Mouse (Mus musculus) liver, embryonic 16.5 days (tissue): Measurements from ENCODE around the gene Eif3l. TPM values are rescaled to one million over a fixed set of nuclear protein-coding genes. Genes with fewer than 3 reads are reported as not detected.

ENCODE experiments used
- polyA plus RNA-seq: library from polyadenylated mRNA; unstranded; fragments of >200 nt; fragmentation: Nextera tagmentation; extraction: Ambion mirVana; gene quantifications from 2 replicates; pipeline ENCODE4 v1.2.1, GENCODE M21; 2015

Eif3l gene
- polyA plus RNA-seq, 1 experiment from 2014 or later, result 107 TPM

Other genes with a start within 250 kb of the Eif3l start
- gene Cdc42ep1, start 232.6 kb upstream of the Eif3l start, polyA plus RNA-seq, result 12.1 and 13.1 TPM in 2 replicates
- 9.1 and 15.8 TPM in 2 replicates for gene Lgals2, start 219.7 kb upstream of the Eif3l start, polyA plus RNA-seq
- 18.6 and 19.6 TPM in 2 replicates for gene Gga1, start 198.0 kb upstream of the Eif3l start, polyA plus RNA-seq
- gene Gm49510, start 175.5 kb upstream of the Eif3l start, polyA plus RNA-seq, result 0.18 and 0.22 TPM in 2 replicates
- gene Sh3bp1, start 175.4 kb upstream of the Eif3l start, polyA plus RNA-seq, result 13.1 and 14.2 TPM in 2 replicates
- 2.7 and 3.1 TPM in 2 replicates for gene Pdxp, start 161.3 kb upstream of the Eif3l start, polyA plus RNA-seq
- gene Lgals1, start 148.5 kb upstream of the Eif3l start, polyA plus RNA-seq, result 295 and 318 TPM in 2 replicates
- 24.0 and 25.1 TPM in 2 replicates for gene Nol12, start 140.2 kb upstream of the Eif3l start, polyA plus RNA-seq
- 18.0 and 20.8 TPM in 2 replicates for gene Triobp, start 127.5 kb upstream of the Eif3l start, polyA plus RNA-seq
- 134 and 136 TPM in 2 replicates for gene H1f0, start 46.7 kb upstream of the Eif3l start, polyA plus RNA-seq
- 0.20 TPM in 1 of 2 replicates, not detected in the other for gene Galr3, start 33.3 kb upstream of the Eif3l start, polyA plus RNA-seq
- gene Ankrd54, start 12.3 kb upstream of the Eif3l start, polyA plus RNA-seq, result 36.7 and 40.9 TPM in 2 replicates
- 0.93 and 1.0 TPM in 2 replicates for gene Micall1, start 33.7 kb downstream of the Eif3l start, polyA plus RNA-seq
- 120 and 121 TPM in 2 replicates for gene Polr2f, start 65.8 kb downstream of the Eif3l start, polyA plus RNA-seq
- 0.63 and 0.96 TPM in 2 replicates for gene 1700088E04Rik, start 66.1 kb downstream of the Eif3l start, polyA plus RNA-seq
- 0.05 and 0.13 TPM in 2 replicates for gene Sox10, start 90.1 kb downstream of the Eif3l start, polyA plus RNA-seq
- 13.1 and 13.3 TPM in 2 replicates for gene Pick1, start 154.0 kb downstream of the Eif3l start, polyA plus RNA-seq
- 0.04 and 0.07 TPM in 2 replicates for gene Gm49486, start 154.2 kb downstream of the Eif3l start, polyA plus RNA-seq
- not detected in 2 replicates for gene Slc16a8, start 179.6 kb downstream of the Eif3l start, polyA plus RNA-seq
- 1.7 and 2.6 TPM in 2 replicates for gene Baiap2l2, start 210.4 kb downstream of the Eif3l start, polyA plus RNA-seq